Mouse (Mus musculus): ENCODE data around the gene Dhfr. TPM values are rescaled to one million over a fixed set of nuclear protein-coding genes. Genes with fewer than 3 reads are reported as not detected.
A peak's percentile ranks its signal among the peaks of the same experiment; 100 is the strongest.

Dhfr gene
- 1 to 10 TPM; 1.3 to 1.8 TPM for total RNA-seq (2021)

DNA sequence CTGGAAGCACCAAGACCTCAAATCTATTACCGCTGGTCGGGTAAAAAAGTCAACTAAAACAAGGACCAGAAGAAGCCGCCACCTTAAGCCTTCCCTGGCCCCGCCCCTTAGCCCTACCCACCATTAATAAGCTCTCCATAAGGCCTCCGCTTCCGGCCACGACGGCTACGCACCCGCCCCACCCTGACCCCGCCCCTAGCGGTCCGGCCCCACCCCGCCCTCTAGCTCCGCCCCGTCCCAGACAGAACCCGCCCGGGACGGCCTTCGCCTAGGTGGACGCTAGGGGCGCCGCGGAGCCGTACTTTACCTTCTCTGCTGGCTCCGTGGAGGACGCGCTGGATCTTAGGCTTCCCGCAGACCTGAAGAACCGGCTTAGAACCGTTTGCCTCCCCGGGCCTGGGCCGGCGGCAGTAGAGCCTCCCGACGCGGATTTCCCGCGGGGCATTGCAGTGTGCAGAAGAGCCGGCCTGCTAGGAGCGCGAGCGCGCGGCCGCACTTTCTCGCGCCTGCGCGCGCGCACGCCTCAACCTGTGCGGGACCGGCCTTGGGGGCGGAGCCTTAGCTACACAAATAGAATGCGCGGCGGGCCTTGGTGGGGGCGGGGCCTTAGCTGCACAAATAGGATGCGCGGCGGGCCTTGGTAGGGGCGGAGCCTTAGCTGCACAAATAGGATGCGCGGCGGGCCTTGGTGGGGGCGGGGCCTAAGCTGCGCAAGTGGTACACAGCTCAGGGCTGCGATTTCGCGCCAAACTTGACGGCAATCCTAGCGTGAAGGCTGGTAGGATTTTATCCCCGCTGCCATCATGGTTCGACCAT, at the start of gene Dhfr, which contains the start of gene Msh3:
Gene Dhfr (plus strand): TSS at position 271 of the 816 bp plus-strand sequence.
Gene Msh3 (minus strand): TSS at position 548 of the 816 bp plus-strand sequence.
- DNase-seq (ENCODE audit: extremely low spot score in 1 of 2, low spot score in 1 of 2), result peak; percentile 97 to 98

DNA sequence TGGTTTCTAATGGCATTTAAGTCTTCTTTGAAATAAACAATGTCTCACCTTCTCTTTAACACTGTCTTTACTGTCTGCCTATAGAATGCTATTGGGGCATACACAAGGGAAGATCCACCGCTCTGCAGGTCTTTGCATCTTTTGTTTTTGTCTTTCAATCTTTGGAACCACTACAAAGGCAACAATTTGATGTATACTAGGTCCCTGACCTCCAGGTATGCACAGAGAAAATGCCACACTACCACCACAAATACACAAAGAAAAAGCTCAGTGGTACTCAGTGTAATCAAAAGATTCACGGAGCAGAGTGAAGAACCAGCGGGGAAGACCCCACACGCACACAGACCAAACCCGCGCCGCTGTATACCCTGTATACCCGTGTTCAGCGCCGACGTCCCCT, 48.8 kb upstream of the Dhfr start, which contains the start of gene Gm20379:
Gene Gm20379 (plus strand): TSS at position 301 of the 400 bp plus-strand sequence.
- no peak for DNase-seq (ENCODE audit: extremely low spot score in 1 of 2, low spot score in 1 of 2)

- DNase-seq (ENCODE audit: extremely low spot score in 1 of 2, low spot score in 1 of 2), result no peak
Observed at GRCm38 (mm10) chr13:92314613-92315012, 39.9 kb upstream of the Dhfr start.

GRCm38 (mm10) chr13:92320770-92321169, 33.8 kb upstream of the Dhfr start:
- no peak for DNase-seq (ENCODE audit: extremely low spot score in 1 of 2, low spot score in 1 of 2)

GRCm38 (mm10) chr13:92326030-92326429, 28.5 kb upstream of the Dhfr start:
- no peak for DNase-seq (ENCODE audit: extremely low spot score in 1 of 2, low spot score in 1 of 2)

GRCm38 (mm10) chr13:92328000-92328399, 26.5 kb upstream of the Dhfr start:
- no peak for DNase-seq (ENCODE audit: extremely low spot score in 1 of 2, low spot score in 1 of 2)

DNA sequence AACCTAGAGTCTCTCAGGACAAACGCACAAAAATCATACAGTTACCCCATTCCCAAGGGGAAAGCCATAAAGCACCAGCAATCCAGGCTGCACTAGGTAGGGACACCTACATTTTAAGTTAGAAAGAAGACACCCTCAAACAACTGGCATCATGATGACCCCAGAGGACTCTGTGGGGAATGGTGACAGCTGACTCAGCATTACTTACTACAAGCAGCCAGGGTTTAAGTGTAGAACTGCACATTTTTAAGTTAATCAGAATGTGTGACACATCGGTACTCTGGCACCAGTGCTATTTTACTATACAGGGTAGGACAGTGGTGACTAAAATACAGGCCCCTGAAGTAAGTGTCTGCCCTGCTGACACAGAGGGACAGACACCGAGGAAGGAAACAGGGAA, 23.9 kb upstream of the Dhfr start:
- DNase-seq (ENCODE audit: extremely low spot score in 1 of 2, low spot score in 1 of 2), result no peak

DNA sequence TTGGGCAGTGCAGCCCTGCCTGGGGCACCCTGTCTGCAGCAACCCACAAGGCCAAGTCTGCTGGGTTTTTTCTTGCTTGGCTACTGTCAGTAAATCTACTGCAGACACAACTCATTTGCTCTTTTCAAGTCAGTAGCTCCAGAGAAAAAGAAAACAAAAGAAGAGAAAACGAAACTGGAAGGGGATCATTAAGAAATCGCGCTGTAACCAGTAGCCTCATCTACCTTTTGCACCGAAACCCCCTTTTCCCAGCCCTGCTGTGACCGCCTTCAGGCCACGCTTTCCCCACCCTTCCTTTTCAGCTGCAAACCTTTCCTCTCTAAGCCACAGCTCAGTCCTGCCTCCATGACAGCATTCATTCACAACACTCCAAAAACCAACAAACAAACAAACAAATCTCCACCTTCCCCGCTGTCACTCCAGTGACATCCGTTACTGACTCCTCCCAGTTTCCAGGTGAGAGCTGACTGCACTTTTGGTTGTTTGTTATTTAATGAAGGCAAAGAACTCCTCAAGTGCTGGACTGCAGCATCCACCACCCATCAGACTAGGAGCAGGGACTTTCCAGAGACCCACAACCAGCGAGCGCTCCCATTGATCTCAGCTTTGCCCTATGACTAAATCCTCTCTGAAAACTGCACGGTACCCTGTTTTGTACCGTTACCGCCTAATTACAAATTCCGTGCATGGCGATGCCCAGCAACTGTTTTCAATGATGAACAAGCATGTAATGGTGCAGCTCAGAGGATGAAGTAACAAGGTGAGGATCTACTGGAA, 22.2 kb upstream of the Dhfr start:
- DNase-seq (ENCODE audit: extremely low spot score in 1 of 2, low spot score in 1 of 2), result no peak

- DNase-seq (ENCODE audit: extremely low spot score in 1 of 2, low spot score in 1 of 2), result no peak
Observed at GRCm38 (mm10) chr13:92336857-92337256, 17.7 kb upstream of the Dhfr start.

DNA sequence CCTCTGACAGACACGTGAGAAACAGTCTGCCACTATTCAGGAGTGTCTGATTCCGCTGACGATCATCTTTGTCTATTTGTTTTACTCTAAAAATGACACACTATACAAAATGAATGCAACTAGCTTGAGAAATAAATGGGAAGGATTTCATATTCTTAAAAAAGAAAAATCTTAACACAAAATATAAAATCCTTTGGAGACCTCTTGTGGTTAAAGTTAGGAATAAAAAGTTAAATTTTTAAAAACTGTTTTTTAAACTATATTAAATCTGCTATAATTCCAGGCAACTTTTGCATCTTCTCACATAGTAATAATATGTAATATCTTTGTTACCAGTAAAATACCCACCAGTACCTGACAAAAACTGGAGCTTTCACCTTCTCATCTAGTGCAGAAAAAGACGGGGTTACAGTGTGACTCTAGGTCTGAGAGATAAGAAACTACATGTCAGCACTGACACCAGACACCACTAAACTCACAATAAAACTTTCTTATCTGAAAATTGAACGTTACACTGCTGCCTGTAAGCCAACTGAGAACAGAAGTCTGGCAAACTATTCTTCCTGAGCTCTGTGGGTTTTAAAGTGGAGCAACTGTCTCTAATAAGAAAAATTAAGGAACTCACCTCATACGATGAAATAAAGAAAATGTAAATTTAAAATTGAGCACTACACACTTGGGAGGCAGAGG, 16.6 kb upstream of the Dhfr start:
- DNase-seq (ENCODE audit: extremely low spot score in 1 of 2, low spot score in 1 of 2), result no peak

DNA sequence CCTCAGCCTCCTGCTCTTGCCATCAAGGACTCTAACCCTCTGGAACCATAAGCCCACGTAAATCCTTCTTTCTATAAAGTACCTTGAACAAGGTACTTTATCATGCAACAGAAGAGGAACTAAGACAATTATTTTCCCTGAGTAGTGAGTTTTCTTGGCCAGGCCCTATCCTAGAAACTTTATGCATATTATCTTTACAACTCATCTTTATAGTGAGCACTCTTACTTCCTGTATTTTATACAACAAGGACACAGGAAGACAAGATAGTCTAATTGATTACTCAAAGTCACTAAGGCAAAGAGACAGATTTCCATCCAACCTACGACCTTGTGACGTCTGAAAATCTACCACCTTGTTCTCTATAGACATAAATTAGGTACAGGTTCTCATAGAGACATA, 14.7 kb upstream of the Dhfr start:
- no peak for DNase-seq (ENCODE audit: extremely low spot score in 1 of 2, low spot score in 1 of 2)

DNA sequence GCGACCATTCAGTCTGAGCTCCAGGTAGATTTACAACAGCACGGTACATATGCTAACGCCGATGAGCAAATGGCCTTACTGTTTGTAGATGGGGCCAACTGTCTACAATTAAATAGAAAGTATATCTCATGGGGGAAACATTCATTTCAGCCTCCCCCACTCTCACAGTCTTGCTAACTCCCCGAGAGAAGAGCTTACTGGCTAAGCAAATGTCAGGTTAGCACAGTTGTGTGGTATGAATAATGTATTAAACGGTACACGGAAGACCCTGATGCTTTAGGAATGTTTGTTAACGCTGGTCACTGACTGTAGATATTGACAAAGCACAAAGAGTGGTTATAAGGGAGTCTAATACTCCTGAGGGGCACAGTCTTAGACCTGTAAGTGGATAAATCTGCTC, 10.5 kb upstream of the Dhfr start:
- no peak for DNase-seq (ENCODE audit: extremely low spot score in 1 of 2, low spot score in 1 of 2)

DNA sequence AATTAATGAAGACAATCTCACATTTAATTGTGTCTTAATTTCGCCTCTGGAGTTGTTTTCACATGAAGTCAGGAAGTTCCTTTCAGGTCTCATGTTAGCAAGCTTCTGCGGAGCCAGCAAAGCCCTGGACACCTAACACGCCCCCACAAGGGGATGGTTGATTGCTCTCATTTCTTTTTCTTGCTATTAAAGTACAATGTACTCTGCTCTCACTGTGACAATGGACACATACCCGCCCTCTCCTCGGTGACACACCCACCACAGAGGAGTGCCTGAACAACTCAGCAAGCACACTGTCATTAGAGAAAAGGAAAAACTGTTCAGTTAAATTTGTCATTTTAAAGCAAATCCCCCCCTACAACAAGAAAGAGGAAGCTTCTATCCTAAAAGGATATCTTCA, 8.2 kb upstream of the Dhfr start:
- no peak for DNase-seq (ENCODE audit: extremely low spot score in 1 of 2, low spot score in 1 of 2)

- no peak for DNase-seq (ENCODE audit: extremely low spot score in 1 of 2, low spot score in 1 of 2)
Observed at GRCm38 (mm10) chr13:92351100-92351499, 3.4 kb upstream of the Dhfr start.

DNA sequence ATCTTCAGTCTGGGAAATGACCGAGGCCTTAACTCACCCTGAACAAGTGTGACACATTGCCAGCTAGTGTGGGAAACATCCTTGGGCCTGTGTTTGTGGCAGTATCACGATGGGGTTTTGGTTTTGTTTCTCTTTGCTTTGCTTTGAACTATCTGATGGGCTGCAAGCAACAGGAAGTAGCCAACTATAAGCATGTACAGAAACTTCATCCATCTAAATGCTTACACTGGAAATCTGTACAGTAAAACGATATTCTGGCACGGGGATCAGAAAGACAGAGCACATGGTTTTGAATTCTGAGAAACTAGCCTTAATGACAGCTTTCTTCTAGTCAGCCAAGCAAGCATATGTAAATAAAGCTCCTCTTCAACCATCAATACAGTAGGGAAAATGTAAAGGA, 570 bp upstream of the Dhfr start:
- no peak for DNase-seq (ENCODE audit: extremely low spot score in 1 of 2, low spot score in 1 of 2)

- DNase-seq (ENCODE audit: extremely low spot score in 1 of 2, low spot score in 1 of 2), result no peak
Observed at GRCm38 (mm10) chr13:92355272-92355643, 732 bp downstream of the Dhfr start.

DNA sequence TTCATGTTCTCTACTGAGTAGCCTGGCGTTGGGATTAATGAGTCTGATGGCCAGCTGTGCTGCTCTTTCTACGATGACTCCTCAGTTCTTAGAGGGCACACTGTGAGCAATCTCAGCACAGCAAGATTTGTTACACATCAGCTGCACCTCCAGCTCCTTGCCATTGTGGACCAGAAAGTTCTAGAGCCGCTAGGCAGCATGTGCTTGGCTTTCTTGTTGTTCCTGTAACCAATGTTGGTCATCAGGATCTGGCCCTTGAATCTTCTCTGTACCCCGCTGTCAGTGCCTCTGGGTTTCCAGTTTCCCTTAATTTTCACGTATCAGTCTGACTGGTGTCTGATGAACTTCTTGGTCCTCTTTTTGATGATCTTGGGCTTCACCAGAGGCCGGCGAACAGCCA, 1.9 kb downstream of the Dhfr start:
- DNase-seq (ENCODE audit: extremely low spot score in 1 of 2, low spot score in 1 of 2), result no peak

- DNase-seq (ENCODE audit: extremely low spot score in 1 of 2, low spot score in 1 of 2), result no peak
Observed at GRCm38 (mm10) chr13:92357644-92358043, 3.1 kb downstream of the Dhfr start.

DNA sequence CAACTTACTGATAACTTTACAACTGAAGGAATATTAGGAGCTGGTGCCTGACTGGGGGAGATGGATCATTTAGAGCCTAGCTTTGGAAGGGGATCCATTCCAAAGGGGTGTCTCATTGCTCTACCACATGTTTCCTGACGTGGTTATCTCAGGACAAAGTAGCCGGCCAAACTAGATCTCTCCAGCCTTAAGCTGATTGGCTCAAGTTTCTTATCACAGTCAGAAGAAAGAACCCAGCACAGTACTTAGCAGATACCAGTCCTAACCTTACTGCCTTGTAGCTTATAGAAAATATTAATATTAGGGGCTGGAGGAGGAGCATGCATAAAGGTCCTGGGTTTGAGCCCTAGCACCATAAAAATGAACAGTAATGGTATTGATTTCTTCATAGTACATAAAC, 7.1 kb downstream of the Dhfr start:
- DNase-seq (ENCODE audit: extremely low spot score in 1 of 2, low spot score in 1 of 2), result no peak

DNA sequence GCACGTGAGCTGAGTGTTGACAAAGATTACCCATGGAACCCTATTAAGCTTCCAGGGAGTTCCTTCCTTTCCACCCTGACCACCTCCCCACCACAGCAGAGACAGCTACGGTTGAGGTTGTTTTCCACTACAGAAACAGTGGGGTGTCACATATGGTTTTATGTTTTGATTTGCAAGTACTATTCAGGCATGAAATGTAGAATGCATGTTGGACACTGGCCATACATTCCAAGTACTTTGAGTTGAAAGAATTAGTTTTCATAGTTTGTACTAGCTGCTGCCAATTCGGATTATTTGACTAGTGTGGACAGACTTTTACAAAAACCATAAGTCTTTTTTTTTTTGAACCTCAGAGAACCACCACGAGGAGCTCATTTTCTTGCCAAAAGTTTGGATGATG, 10.8 kb downstream of the Dhfr start:
- DNase-seq (ENCODE audit: extremely low spot score in 1 of 2, low spot score in 1 of 2), result no peak

DNA sequence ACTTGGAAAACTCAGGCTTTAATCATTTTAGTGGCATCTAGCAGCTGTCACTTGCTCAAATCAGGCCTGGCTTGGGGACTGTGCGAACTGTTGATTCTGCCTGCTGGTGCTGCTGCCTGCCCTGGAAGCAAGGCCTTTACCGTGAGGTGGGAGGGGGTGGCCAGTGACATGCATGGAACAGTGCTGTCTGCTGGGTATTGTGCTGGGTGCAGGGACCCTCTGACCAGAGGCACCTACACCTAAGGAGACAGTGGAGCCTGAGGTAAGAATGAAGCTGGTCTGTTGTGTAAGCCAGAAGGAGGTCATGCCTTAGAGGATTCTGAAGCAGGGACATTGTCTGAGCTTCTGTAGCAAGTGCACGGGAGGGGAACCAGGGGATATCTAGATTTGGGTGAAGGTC, 16.3 kb downstream of the Dhfr start:
- DNase-seq (ENCODE audit: extremely low spot score in 1 of 2, low spot score in 1 of 2), result no peak
